Mouse (Mus musculus) liver, embryonic 14.5 days (tissue): Measurements from ENCODE around the gene Dcun1d4. TPM values are rescaled to one million over a fixed set of nuclear protein-coding genes. Genes with fewer than 3 reads are reported as not detected.
"Not testable (repeated sequence)": the region's sequence is repeated elsewhere in the genome, so short reads cannot be mapped to it uniquely, and the experiment has no call there.

Source experiments
- ATAC-seq: fragments of 200-750 bp; cut with Nextera tagmentation; 2 replicates; pipeline ENCODE4 v1.8.0; 2017; ENCODE audit warnings: moderate number of reproducible peaks, mild to moderate bottlenecking, moderate library complexity; ENCODE audit not compliant: insufficient read depth
- DNase-seq, 3 experiments: peaks; one replicate each; pipeline ENCODE4 v3.0.0-alpha.2; 2012 to 2013; ENCODE audit warnings: low read depth in 3 of 3, low spot score in 3 of 3
- H3K27ac ChIP-seq: fragments of 300-500 bp; sonication (generic); 2 replicates; pipeline ENCODE4 v1.5.1; 2014; ENCODE audit warnings: moderate library complexity, mild to moderate bottlenecking, control low read depth, inconsistent platforms
- H3K27me3 ChIP-seq: fragments of 300-500 bp; sonication (generic); 2 replicates; pipeline ENCODE4 v1.6.1; 2014; ENCODE audit warnings: mild to moderate bottlenecking, low read length, moderate library complexity; ENCODE audit not compliant: control insufficient read depth, insufficient read depth
- H3K36me3 ChIP-seq: fragments of 300-500 bp; sonication (generic); replicated peaks from 2 replicates; pipeline ENCODE4 v1.6.1; 2014; ENCODE audit warnings: low read depth; ENCODE audit not compliant: control insufficient read depth, insufficient read depth
- H3K4me1 ChIP-seq, 2 experiments: fragments of 200-500 bp in 1 of 2; fragments of 300-500 bp in 1 of 2; sonication (generic) in 1 of 2; replicated peaks; 2 replicates each; pipeline ENCODE4 v1.6.1; 2012 to 2014; ENCODE audit warnings: antibody characterized with exemption in 1 of 2, inconsistent platforms in 1 of 2, low read length in 1 of 2; ENCODE audit not compliant: control insufficient read depth in 2 of 2, insufficient read depth in 2 of 2
- H3K4me2 ChIP-seq: fragments of 300-500 bp; sonication (generic); 2 replicates; pipeline ENCODE4 v1.6.1; 2014; ENCODE audit warnings: low read depth, mild to moderate bottlenecking, control low read depth, moderate library complexity
- H3K4me3 ChIP-seq, 2 experiments: fragments of 200-500 bp in 1 of 2; fragments of 300-500 bp in 1 of 2; sonication (generic) in 1 of 2; 2 replicates each; pipeline ENCODE4 v1.5.1; 2012 to 2014; ENCODE audit warnings: low read depth in 2 of 2, low read length in 2 of 2, mild to moderate bottlenecking in 2 of 2, control low read depth in 1 of 2, inconsistent platforms in 1 of 2, moderate library complexity in 1 of 2; ENCODE audit not compliant: insufficient read depth in 1 of 2
- H3K9ac ChIP-seq: fragments of 300-500 bp; sonication (generic); replicated peaks from 2 replicates; pipeline ENCODE4 v1.6.1; 2014; ENCODE audit warnings: mild to moderate bottlenecking, control low read depth, moderate library complexity
- H3K9me3 ChIP-seq: fragments of 300-500 bp; sonication (generic); 2 replicates; pipeline ENCODE4 v1.6.1; 2016; ENCODE audit warnings: low read length, mixed read lengths; ENCODE audit not compliant: control insufficient read depth
- CTCF ChIP-seq: IDR thresholded peaks from 2 replicates; pipeline ENCODE4 v1.5.1; 2016; ENCODE audit warnings: antibody characterized with exemption, low read depth, control low read depth
- EP300 ChIP-seq: IDR thresholded peaks from 2 replicates; pipeline ENCODE4 v1.6.1; 2016; ENCODE audit warnings: antibody characterized with exemption, low read depth
- WGBS: fragments of 180-500 bp; shearing (Covaris S2); extraction: QIAGEN DNeasy Blood & Tissue Kit; methylation state at CpG from one replicate; pipeline ENCODE4 v1.1.7; 2014; ENCODE audit not compliant: insufficient replicate concordance; 5-methylcytosine and 5-hydroxymethylcytosine counted together
- polyA plus RNA-seq, 2 experiments: library from polyadenylated mRNA; depleted of rRNA in 1 of 2; stranded (reverse) in 1 of 2; unstranded in 1 of 2; fragments of >200 nt; fragmentation: Nextera tagmentation in 1 of 2; extraction: Ambion mirVana in 1 of 2; gene quantifications; 2 replicates each; pipeline versions ENCODE4 v1.2.1 to v1.2.3; 2012 to 2014

Gene Dcun1d4
- polyA plus RNA-seq, 2 experiments = 1.5 to 2.9 TPM

DNA sequence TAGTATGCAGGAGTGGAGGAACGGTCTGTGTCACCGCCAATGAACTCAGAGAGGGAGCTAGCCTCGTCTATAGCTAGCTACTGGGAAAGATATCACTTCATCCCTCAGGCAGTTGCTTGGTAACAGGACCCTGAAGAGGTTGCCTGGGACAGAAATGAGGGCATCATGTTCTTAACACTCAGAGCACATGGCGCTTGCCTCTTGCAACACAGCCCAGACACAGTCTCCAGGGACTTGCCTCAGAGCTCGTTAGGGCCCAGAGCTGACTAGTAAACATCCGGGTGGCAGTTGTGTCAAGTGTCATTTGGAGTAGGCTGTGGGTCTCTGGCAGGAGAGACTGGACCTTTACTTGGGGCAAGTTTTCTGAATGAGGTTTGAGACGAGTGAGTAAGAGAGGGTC lies 93.0 kb downstream of the Dcun1d4 start:
- WGBS = 60% methylated on average over 7 of the region's 7 CpGs
- Histone ChIP-seq H3K27me3 (no peaks in the 10 kb centered on the region), H3K4me2 (no peak overlapping the region), H3K9me3 (no peaks in the 10 kb centered on the region), H3K27ac (no peak overlapping the region), H3K9ac (no peak overlapping the region), H3K4me3 (no peak overlapping the region), H3K36me3 (no peaks in the 10 kb centered on the region), H3K4me1 (no peaks in the 10 kb centered on the region)
- ATAC-seq = no peak
- no peak for TF ChIP-seq CTCF
- TF ChIP-seq EP300 = no peak
- DNase-seq = no peak

DNA sequence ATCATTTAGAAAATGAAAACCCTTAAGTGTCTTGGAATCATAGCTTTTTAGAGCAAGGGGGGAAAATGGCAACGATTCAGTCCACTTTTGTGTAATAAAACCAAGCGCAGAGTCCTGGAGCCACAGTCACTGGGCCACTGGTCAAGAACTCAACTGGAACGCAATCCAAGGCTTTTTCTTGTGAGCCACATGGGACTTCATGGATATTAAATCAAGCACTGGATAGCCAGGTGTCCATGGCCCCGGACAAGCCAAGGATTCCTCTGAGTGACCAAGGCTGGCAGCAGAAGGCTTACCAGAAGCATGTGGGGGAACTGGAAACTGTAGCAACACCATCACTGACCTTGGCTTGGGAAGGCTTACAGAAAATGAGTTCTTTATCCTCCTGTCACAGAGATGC lies 93.8 kb downstream of the Dcun1d4 start:
- WGBS = 70% methylated on average over 4 of the region's 4 CpGs

DNA sequence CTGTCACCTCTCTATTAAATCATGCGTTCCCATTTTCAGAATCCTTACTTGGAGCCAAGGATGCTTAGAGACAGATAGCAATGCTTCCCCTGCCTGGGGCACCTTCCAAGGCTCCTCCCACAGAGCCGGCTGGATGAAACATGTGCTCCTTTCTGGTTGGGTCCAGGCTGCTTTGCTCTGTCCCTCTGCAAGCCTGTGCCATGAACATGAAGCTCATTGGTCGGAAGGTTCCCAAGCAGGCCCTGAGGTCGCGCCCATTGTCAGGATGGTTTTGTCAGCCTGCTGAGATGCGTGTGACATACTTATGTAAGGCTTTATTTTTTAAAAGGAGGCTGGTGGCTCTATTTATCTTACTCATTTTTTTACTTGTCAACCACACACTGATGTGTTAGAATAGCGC lies 95.9 kb downstream of the Dcun1d4 start:
- DNase-seq = no peak
- 64% methylated on average over 7 of the region's 7 CpGs for WGBS
- H3K27ac ChIP-seq = no peak overlapping the region
- H3K9me3 ChIP-seq = no peaks in the 10 kb centered on the region
- H3K9ac ChIP-seq = no peak overlapping the region
- no peaks in the 10 kb centered on the region for H3K27me3 ChIP-seq
- TF ChIP-seq CTCF = no peak
- no peak for TF ChIP-seq EP300
- no peak overlapping the region for H3K4me3 ChIP-seq
- no peaks in the 10 kb centered on the region for H3K4me1 ChIP-seq
- H3K4me2 ChIP-seq = no peak overlapping the region
- ATAC-seq = no peak
- no peaks in the 10 kb centered on the region for H3K36me3 ChIP-seq

More for the DNA sequence above, 93.8 kb downstream of the Dcun1d4 start:
- Histone ChIP-seq H3K27me3 (no peaks in the 10 kb centered on the region), H3K36me3 (no peaks in the 10 kb centered on the region), H3K4me1 (no peaks in the 10 kb centered on the region), H3K4me2 (no peak overlapping the region), H3K4me3 (no peak overlapping the region), H3K9me3 (no peaks in the 10 kb centered on the region), H3K9ac (no peak overlapping the region), H3K27ac (no peak overlapping the region)
- ATAC-seq = no peak
- DNase-seq = no peak
- TF ChIP-seq EP300 = no peak
- TF ChIP-seq CTCF = no peak

DNA sequence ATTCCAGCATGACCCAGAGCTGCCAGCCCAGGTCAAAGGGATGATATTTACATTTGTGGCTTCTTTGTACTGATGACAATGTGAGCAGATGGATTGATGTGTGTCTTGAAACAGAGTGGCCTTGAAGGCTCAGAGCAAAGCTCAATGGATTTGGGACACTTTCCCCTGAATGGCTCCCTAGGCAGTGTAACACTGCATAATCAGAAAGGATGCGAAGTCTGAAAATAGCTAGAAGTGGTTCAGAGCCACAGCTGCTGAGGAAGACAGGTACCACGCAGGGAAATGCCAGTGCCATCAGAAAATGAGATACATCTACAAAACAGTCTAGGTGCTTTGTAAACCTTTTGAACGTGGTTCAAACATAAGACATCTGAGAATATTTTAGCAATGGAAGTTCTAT lies 97.3 kb downstream of the Dcun1d4 start:
- 45% methylated on average over 3 of the region's 3 CpGs for WGBS
- TF ChIP-seq CTCF (no peak), EP300 (no peak)

DNA sequence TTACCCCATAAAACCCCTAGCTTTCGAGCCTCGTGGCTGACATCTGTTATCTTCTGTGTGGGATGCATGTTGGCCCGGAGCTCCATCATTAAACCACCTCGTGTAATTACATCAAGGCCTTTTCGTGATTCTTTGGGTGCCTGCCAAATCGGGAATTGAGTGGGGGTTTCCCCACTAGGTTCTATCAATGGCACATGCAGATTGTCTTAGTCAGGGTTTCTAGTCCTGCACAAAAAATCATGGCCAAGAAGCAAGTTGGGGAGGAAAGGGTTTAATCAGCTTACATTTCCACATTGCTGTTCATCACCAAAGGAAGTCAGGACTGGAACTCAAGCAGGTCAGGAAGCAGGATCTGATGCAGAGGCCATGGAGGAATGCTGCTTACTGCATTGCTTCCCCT lies 103.2 kb downstream of the Dcun1d4 start:
- H3K4me3 ChIP-seq, H3K4me1 ChIP-seq, ATAC-seq, H3K4me2 ChIP-seq, DNase-seq, H3K36me3 ChIP-seq, H3K27me3 ChIP-seq, H3K9ac ChIP-seq, H3K9me3 ChIP-seq, H3K27ac ChIP-seq: not testable (repeated sequence)
- 58% methylated on average over 6 of the region's 6 CpGs for WGBS

More for the DNA sequence above, 97.3 kb downstream of the Dcun1d4 start:
- Histone ChIP-seq H3K27ac (no peak overlapping the region), H3K36me3 (no peaks in the 10 kb centered on the region), H3K4me2 (no peak overlapping the region), H3K4me3 (no peak overlapping the region), H3K4me1 (no peaks in the 10 kb centered on the region), H3K9me3 (no peaks in the 10 kb centered on the region), H3K9ac (no peak overlapping the region), H3K27me3 (no peaks in the 10 kb centered on the region)
- no peak for DNase-seq
- ATAC-seq = no peak
